In genomic region chr6:84018906-84019550, GRCm38 (mm10) we compare ENCODE assay signal across 8 mouse cellular contexts. TPM values are rescaled to one million over a fixed set of nuclear protein-coding genes. Genes with fewer than 3 reads are reported as not detected.
DNase-seq lines count a peak whose midpoint lies in the region; ATAC-seq and TF ChIP-seq lines count a peak whose summit lies in the region.

No protein-coding gene starts in this region.

- H3K27ac ChIP-seq in brown adipose tissue, adult 24 weeks (replicated peaks; ENCODE audit: low read depth, low read length) = peak overlapping the region; percentile 87
- H3K27ac ChIP-seq in intestine, embryonic 14.5 days (ENCODE audit: low read depth) = no peak overlapping the region
- H3K27ac ChIP-seq in liver, embryonic 14.5 days = no peak overlapping the region
- no peak overlapping the region for H3K27ac ChIP-seq in neural tube, embryonic 13.5 days (replicated peaks)

- 0 out of 2 replicates have a peak overlapping the region, but pooled peaks have one; percentile 34 for H3K9ac ChIP-seq in intestine, embryonic 14.5 days (ENCODE audit: low read length)
- H3K9ac ChIP-seq in liver, embryonic 14.5 days (replicated peaks) = no peak overlapping the region
- H3K9ac ChIP-seq in neural tube, embryonic 13.5 days = peak overlapping the region; percentile 53; the same call in 1 of the 2 replicates

- peak; percentile 76 for DNase-seq in Muller cell, postnatal 12 days (ENCODE audit: inconsistent ontology term)
- DNase-seq in gastrocnemius, postnatal 25 days = peak; percentile 71
- DNase-seq in intestine, embryonic 14.5 days (ENCODE audit: low spot score) = peak; percentile 78
- no peak for DNase-seq in liver, embryonic 14.5 days (ENCODE audit: low read depth in 3 of 3, low spot score in 3 of 3)
- DNase-seq in layer of hippocampus, adult 11-12 months (ENCODE audit: low spot score) = no peak
- no peak for DNase-seq in thymus, postnatal 25 days

- 0 out of 2 replicates have a peak, but pooled peaks cover 13% of the 10 kb centered on the region for H3K27me3 ChIP-seq in intestine, embryonic 14.5 days (replicated peaks; ENCODE audit: control insufficient read depth, insufficient read depth, low read length)
- H3K27me3 ChIP-seq in liver, embryonic 14.5 days (ENCODE audit: control insufficient read depth, insufficient read depth, low read length) = peaks cover 13% of the 10 kb centered on the region
- H3K27me3 ChIP-seq in neural tube, embryonic 13.5 days = peaks cover 25% of the 10 kb centered on the region

- peak overlapping the region; percentile 69 for H3K4me3 ChIP-seq in brown adipose tissue, adult 24 weeks (ENCODE audit: insufficient read depth, low read depth, low read length)
- H3K4me3 ChIP-seq in intestine, embryonic 14.5 days (ENCODE audit: low read depth, low read length) = peak overlapping the region; percentile 36
- peak overlapping the region in 1 of 2 experiments; percentile 23; a peak in 3 of 4 replicates for H3K4me3 ChIP-seq in liver, embryonic 14.5 days (ENCODE audit: insufficient read depth in 1 of 2, low read depth in 2 of 2, low read length in 2 of 2)
- H3K4me3 ChIP-seq in neural tube, embryonic 13.5 days = peak overlapping the region; percentile 32

- no peak for TF ChIP-seq EP300 in liver, embryonic 14.5 days (IDR thresholded peaks at IDR 0.05; ENCODE audit: low read depth)

- peak overlapping the region; percentile 73 for H3K4me2 ChIP-seq in intestine, embryonic 14.5 days (ENCODE audit: low read length)
- peak overlapping the region; percentile 9 for H3K4me2 ChIP-seq in liver, embryonic 14.5 days (ENCODE audit: low read depth)
- peak overlapping the region; percentile 59 for H3K4me2 ChIP-seq in neural tube, embryonic 13.5 days

- peaks cover 11% of the 10 kb centered on the region; the same call in 1 of the 2 replicates for H3K4me1 ChIP-seq in brown adipose tissue, adult 24 weeks (ENCODE audit: control insufficient read depth, insufficient read depth, insufficient read length, low read length)
- H3K4me1 ChIP-seq in intestine, embryonic 14.5 days (replicated peaks; ENCODE audit: control insufficient read depth, insufficient read depth, low read length) = peaks cover 8% of the 10 kb centered on the region; the same call in 1 of the 2 replicates
- no peaks in the 10 kb centered on the region for H3K4me1 ChIP-seq in liver, embryonic 14.5 days (replicated peaks; ENCODE audit: control insufficient read depth in 2 of 2, insufficient read depth in 2 of 2, low read length in 1 of 2)
- peaks cover 11% of the 10 kb centered on the region for H3K4me1 ChIP-seq in neural tube, embryonic 13.5 days (replicated peaks)

- ATAC-seq in intestine, embryonic 14.5 days (replicated peaks; ENCODE audit: low FRiP score, low TSS enrichment, low read depth) = peak; percentile 72; the same call in 1 of the 2 replicates
- no peak for ATAC-seq in liver, embryonic 14.5 days (ENCODE audit: insufficient read depth)
- no peak for ATAC-seq in neural tube, embryonic 13.5 days (ENCODE audit: low read depth)

- H3K9me3 ChIP-seq in intestine, embryonic 14.5 days (ENCODE audit: control insufficient read depth, low read length) = no peaks in the 10 kb centered on the region
- no peaks in the 10 kb centered on the region for H3K9me3 ChIP-seq in liver, embryonic 14.5 days (ENCODE audit: control insufficient read depth, low read length)
- H3K9me3 ChIP-seq in neural tube, embryonic 13.5 days = no peaks in the 10 kb centered on the region

- 3% methylated on average over 28 of the region's 28 CpGs for WGBS in intestine, embryonic 14.5 days
- WGBS in liver, embryonic 14.5 days (ENCODE audit: insufficient replicate concordance) = 6% methylated on average over 28 of the region's 28 CpGs
- WGBS in neural tube, embryonic 13.5 days = 6% methylated on average over 28 of the region's 28 CpGs

- no peaks in the 10 kb centered on the region for H3K36me3 ChIP-seq in intestine, embryonic 14.5 days (ENCODE audit: control insufficient read depth, insufficient read depth, low read length)
- no peaks in the 10 kb centered on the region for H3K36me3 ChIP-seq in liver, embryonic 14.5 days (replicated peaks; ENCODE audit: control insufficient read depth, insufficient read depth, low read depth)
- H3K36me3 ChIP-seq in neural tube, embryonic 13.5 days = no peaks in the 10 kb centered on the region

- no peak for TF ChIP-seq CTCF in liver, embryonic 14.5 days (IDR thresholded peaks at IDR 0.05; ENCODE audit: low read depth)

RNA-seq across cellular contexts. Expression of gene Dysf, which starts 10.6 kb away (rescaled TPM):
- 13.8 and 22.9 TPM in 2 replicates for polyA plus RNA-seq in brown adipose tissue, adult 24 weeks (2012; ENCODE audit: insufficient read depth, insufficient read length, missing spikeins)
- 10 to 100 TPM; 84.4 to 99.3 TPM for total RNA-seq in gastrocnemius, postnatal 25 days (2021)
- 10.8 and 11.1 TPM in 2 replicates for polyA plus RNA-seq in intestine, embryonic 14.5 days (2014; fragmentation: Nextera tagmentation; extraction: Ambion mirVana)
- polyA plus RNA-seq in liver, embryonic 14.5 days (2012; rRNA removed) = 1.5 and 1.9 TPM in 2 replicates
- 1.2 and 1.6 TPM in 2 replicates for polyA plus RNA-seq in liver, embryonic 14.5 days (2014; fragmentation: Nextera tagmentation; extraction: Ambion mirVana)
- polyA plus RNA-seq in neural tube, embryonic 13.5 days (2015; fragmentation: Nextera tagmentation; extraction: Ambion mirVana) = 5.6 and 6.4 TPM in 2 replicates

Comparison
In these comparisons a context has a peak if more than half of its experiments do, and no peak if none do; other contexts are left out.
1. DNase-seq: peak in Muller cell, postnatal 12 days (single experiment), gastrocnemius, postnatal 25 days (single experiment) and intestine, embryonic 14.5 days (single experiment); none in liver, embryonic 14.5 days (0 of 3), layer of hippocampus, adult 11-12 months (single experiment) and thymus, postnatal 25 days (single experiment).
2. H3K4me2 ChIP-seq: peak in every context shown above with its lines; median percentile 73 in intestine, embryonic 14.5 days; 59 in neural tube, embryonic 13.5 days; 9 in liver, embryonic 14.5 days.